Mouse (Mus musculus) heart, adult 2 months (tissue): ENCODE measurements at regions not wholly inside any gene's neighbourhood (a gene's known extent, or its start where the extent isn't known, plus 50 kb on each side); places are given as distances from the start of the nearest gene placed in this dataset.

Experiments used
- DNase-seq, 2 experiments: peaks; one replicate each; pipeline ENCODE4 v3.0.0; 2021
- H3K27ac ChIP-seq: fragments of 200-600 bp; 2 replicates; pipeline ENCODE4 v1.8.1; 2022
- H3K27me3 ChIP-seq: fragments of 200-500 bp; 2 replicates; pipeline ENCODE4 v1.6.1; 2012; ENCODE audit warnings: mild to moderate bottlenecking, low read length, inconsistent platforms, mixed read lengths; ENCODE audit not compliant: control insufficient read depth, insufficient read depth
- H3K36me3 ChIP-seq: fragments of 200-500 bp; 2 replicates; pipeline ENCODE4 v1.6.1; 2012; ENCODE audit warnings: low read length, inconsistent platforms; ENCODE audit not compliant: control insufficient read depth, insufficient read depth
- H3K4me1 ChIP-seq: fragments of 200-500 bp; 2 replicates; pipeline ENCODE4 v1.6.1; 2011; ENCODE audit warnings: low read length; ENCODE audit not compliant: control insufficient read depth, insufficient read depth
- H3K4me3 ChIP-seq: fragments of 200-600 bp; 2 replicates; pipeline ENCODE4 v1.8.1; 2022
- H3K79me2 ChIP-seq: fragments of 200-500 bp; replicated peaks from 2 replicates; pipeline ENCODE4 v1.6.1; 2012; ENCODE audit warnings: mild to moderate bottlenecking, inconsistent platforms, low read length, moderate library complexity, mixed read lengths; ENCODE audit not compliant: control insufficient read depth, insufficient read depth
- H3K9ac ChIP-seq: fragments of 200-500 bp; 2 replicates; pipeline ENCODE4 v1.6.1; 2012; ENCODE audit warnings: low read depth, mild to moderate bottlenecking, control low read depth, inconsistent platforms, low read length, mixed read lengths
- CTCF ChIP-seq: fragments of 200-600 bp; IDR thresholded peaks from 2 replicates; pipeline ENCODE4 v1.8.1; 2022; ENCODE audit warnings: antibody characterized with exemption, mild to moderate bottlenecking, moderate library complexity
- EP300 ChIP-seq: fragments of 200-500 bp; IDR thresholded peaks from 2 replicates; pipeline ENCODE4 v1.6.1; 2011; ENCODE audit warnings: low read depth, low read length, control low read depth; ENCODE audit not compliant: insufficient read depth
- POLR2A ChIP-seq: fragments of 200-500 bp; IDR thresholded peaks from 2 replicates; pipeline ENCODE4 v1.6.1; 2011; ENCODE audit warnings: mild to moderate bottlenecking, low read depth, low read length, control low read depth; ENCODE audit not compliant: insufficient read depth
- WGBS: fragments of 180-500 bp; shearing (Covaris S2); methylation state at CpG from one replicate; pipeline ENCODE4 v1.1.7; 2018; 5-methylcytosine and 5-hydroxymethylcytosine counted together
- intact Hi-C: fragments of 180-260 bp; cut with DNase I; formaldehyde crosslinking; loops from one replicate; pipeline ENCODE4 v1.15.1; 2025

- intact Hi-C loops = no loop called here
- 81% methylated on average over 9 of the region's 9 CpGs for WGBS
- no peaks in the 10 kb centered on the region for H3K27me3 ChIP-seq
- no peak overlapping the region for H3K27ac ChIP-seq
- H3K79me2 ChIP-seq = no peaks in the 10 kb centered on the region
- H3K4me3 ChIP-seq = no peak overlapping the region
- H3K4me1 ChIP-seq = no peaks in the 10 kb centered on the region
- no peak overlapping the region for H3K9ac ChIP-seq
- TF ChIP-seq POLR2A = no peak
- no peak for TF ChIP-seq EP300
- TF ChIP-seq CTCF = no peak
- H3K36me3 ChIP-seq = no peaks in the 10 kb centered on the region
- DNase-seq = no peak
Observed at GRCm38 (mm10) chr4:110120761-110121160, 142.9 kb downstream of the Dmrta2 start.

GRCm38 (mm10) chr4:110121447-110121846 lies 143.6 kb downstream of the Dmrta2 start:
- WGBS = 61% methylated on average over 5 of the region's 5 CpGs

GRCm38 (mm10) chr4:110125067-110125784 lies 147.4 kb downstream of the Dmrta2 start:
- 49% methylated on average over 6 of the region's 6 CpGs for whole genome bisulfite sequencing
- no peak for DNase-seq
- intact Hi-C loops = no loop called here
- Histone ChIP-seq H3K27me3 (no peaks in the 10 kb centered on the region), H3K4me3 (no peak overlapping the region), H3K79me2 (no peaks in the 10 kb centered on the region), H3K36me3 (no peaks in the 10 kb centered on the region), H3K4me1 (no peaks in the 10 kb centered on the region), H3K9ac (no peak overlapping the region), H3K27ac (no peak overlapping the region)
- TF ChIP-seq POLR2A = no peak
- TF ChIP-seq CTCF = no peak
- no peak for TF ChIP-seq EP300

More at GRCm38 (mm10) chr4:110121447-110121846, 143.6 kb downstream of the Dmrta2 start:
- DNase-seq = no peak
- no peak overlapping the region for H3K27ac ChIP-seq
- intact Hi-C loops = no loop called here
- H3K36me3 ChIP-seq = no peaks in the 10 kb centered on the region
- TF ChIP-seq POLR2A = no peak
- no peak for TF ChIP-seq EP300
- TF ChIP-seq CTCF = no peak
- no peaks in the 10 kb centered on the region for H3K27me3 ChIP-seq
- H3K4me3 ChIP-seq = no peak overlapping the region
- no peaks in the 10 kb centered on the region for H3K4me1 ChIP-seq
- H3K79me2 ChIP-seq = no peaks in the 10 kb centered on the region
- no peak overlapping the region for H3K9ac ChIP-seq

GRCm38 (mm10) chr4:110127941-110128520 lies 150.2 kb downstream of the Dmrta2 start:
- H3K4me3 ChIP-seq = no peak overlapping the region
- H3K4me1 ChIP-seq = no peaks in the 10 kb centered on the region
- 60% methylated on average over 3 of the region's 3 CpGs for WGBS
- intact Hi-C loops = no loop called here
- H3K79me2 ChIP-seq = no peaks in the 10 kb centered on the region
- no peak overlapping the region for H3K9ac ChIP-seq
- H3K27ac ChIP-seq = no peak overlapping the region
- H3K36me3 ChIP-seq = no peaks in the 10 kb centered on the region
- no peaks in the 10 kb centered on the region for H3K27me3 ChIP-seq
- DNase-seq = no peak
- TF ChIP-seq CTCF (no peak), POLR2A (no peak)

GRCm38 (mm10) chr4:110128918-110129317 lies 151.1 kb downstream of the Dmrta2 start:
- no peaks in the 10 kb centered on the region for H3K27me3 ChIP-seq
- H3K79me2 ChIP-seq = no peaks in the 10 kb centered on the region
- intact Hi-C loops = no loop called here
- DNase-seq = peak; percentile 10 to 61
- no peak overlapping the region for H3K27ac ChIP-seq
- 3% methylated on average over 1 of the region's 1 CpGs for WGBS
- TF ChIP-seq CTCF (peak; percentile 82), EP300 (no peak)
- H3K4me1 ChIP-seq = no peaks in the 10 kb centered on the region
- H3K36me3 ChIP-seq = no peaks in the 10 kb centered on the region
- no peak overlapping the region for H3K9ac ChIP-seq
- H3K4me3 ChIP-seq = no peak overlapping the region

GRCm38 (mm10) chr4:110129518-110129917 lies 151.7 kb downstream of the Dmrta2 start:
- Histone ChIP-seq H3K27me3 (no peaks in the 10 kb centered on the region), H3K4me1 (no peaks in the 10 kb centered on the region), H3K36me3 (no peaks in the 10 kb centered on the region), H3K4me3 (no peak overlapping the region), H3K27ac (no peak overlapping the region), H3K79me2 (no peaks in the 10 kb centered on the region), H3K9ac (no peak overlapping the region)
- TF ChIP-seq EP300 = no peak
- no peak for TF ChIP-seq CTCF
- TF ChIP-seq POLR2A = no peak
- no peak for DNase-seq
- intact Hi-C loops = no loop called here
- 58% methylated on average over 3 of the region's 3 CpGs for WGBS
